In the genomic region with DNA sequence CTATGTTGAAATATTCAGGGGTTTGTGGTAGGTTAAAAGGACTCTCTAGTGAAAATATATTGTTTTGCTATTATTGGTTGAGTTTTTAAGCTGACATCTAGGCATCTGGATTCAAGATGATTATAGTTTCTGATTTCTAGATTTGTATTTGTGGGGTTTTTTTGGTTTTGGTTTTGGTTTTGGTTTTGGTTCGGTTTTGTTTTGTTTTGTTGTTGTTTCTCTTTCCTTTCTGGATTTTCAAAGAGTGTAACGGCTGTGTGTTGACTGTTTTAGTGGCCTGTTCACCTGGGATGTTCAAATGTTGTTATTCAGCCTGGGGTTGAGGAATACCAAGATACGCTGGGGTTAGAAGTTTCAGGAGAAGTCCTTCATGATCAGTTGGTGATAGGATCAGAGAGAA, we compare ENCODE assay signal across 35 mouse cellular contexts. TPM values are rescaled to one million over a fixed set of nuclear protein-coding genes. Genes with fewer than 3 reads are reported as not detected.
A peak's percentile ranks its signal among the peaks of the same experiment; 100 is the strongest.
DNase-seq lines count a peak whose midpoint lies in the region; ATAC-seq and TF ChIP-seq lines count a peak whose summit lies in the region.
"Had no signal": no experiment of that assay in that cellular context is flagged by ENCODE, and none has a peak within 500 bp of the region (broad histone marks: within the 10 kb centered on the region; RNA-seq: fewer than 3 reads in every experiment).

No protein-coding gene starts in this region.

- in situ Hi-C loops in CH12.LX (cut with MboI; ENCODE audit: low pct_ligation_motif_present, low pct_unique_long_range_greater_than_20kb, low sequenced_read_pairs), result no loop called here

- TF ChIP-seq RAD21 in CH12.LX (IDR thresholded peaks at IDR 0.05; ENCODE audit: low read depth, low read length), result no peak

- H3K4me1 ChIP-seq in CH12.LX (ENCODE audit: control insufficient read depth in 1 of 2, insufficient read depth in 2 of 2), result peaks cover 0 to 2% of the 10 kb centered on the region in 2 experiments; a peak in 3 of 4 replicates
- H3K4me1 ChIP-seq: forebrain, embryonic 10.5 days; forebrain, embryonic 13.5 days; heart, embryonic 12.5 days; heart, embryonic 15.5 days; hindbrain, embryonic 10.5 days; hindbrain, embryonic 13.5 days had no signal

- TF ChIP-seq CTCF in CH12.LX (conservative IDR thresholded peaks at IDR 0.05 in 1 of 2, IDR thresholded peaks at IDR 0.05 in 1 of 2; ENCODE audit: low read depth in 2 of 2, low read length in 2 of 2), result no peak

- no peaks in the 10 kb centered on the region for H3K27me3 ChIP-seq in CH12.LX (replicated peaks)
- H3K27me3 ChIP-seq: forebrain, embryonic 13.5 days; heart, embryonic 12.5 days; heart, embryonic 15.5 days; hindbrain, embryonic 13.5 days; Patski had no signal

- no peaks in the 10 kb centered on the region for H3K9me3 ChIP-seq in CH12.LX (replicated peaks; ENCODE audit: low read length)
- H3K9me3 ChIP-seq: forebrain, embryonic 10.5 days; forebrain, embryonic 13.5 days; heart, embryonic 12.5 days; heart, embryonic 15.5 days; hindbrain, embryonic 10.5 days; hindbrain, embryonic 13.5 days had no signal

- TF ChIP-seq POLR2A in CH12.LX (IDR thresholded peaks at IDR 0.05; ENCODE audit: low read depth, low read length), result no peak

- DNase-seq in CD4-positive helper T cell, adult 2 months (ENCODE audit: low read depth, low spot score), result peak; percentile 54
- no peak for DNase-seq in CH12.LX (ENCODE audit: extremely low read depth)
- peak; percentile 70 for DNase-seq in naive thymus-derived CD4-positive, alpha-beta T cell, adult 2 months (ENCODE audit: low read depth)
- DNase-seq in liver, result no peak
- no peak for DNase-seq in cerebellum, postnatal 10 days
- DNase-seq in spleen, postnatal 14 days (ENCODE audit: low spot score in 2 of 2), result no peak
- no peak for DNase-seq in right cerebral cortex, postnatal 25 days
- DNase-seq: adrenal gland, postnatal 14 days; B cell, adult 2 months; cerebellum, adult 11 months; cerebellum, adult 8-10 months; cerebellum, postnatal 14 days; forebrain, postnatal 0 days; gastrocnemius, postnatal 25 days; heart, adult 18-20 months; heart, postnatal 10 days; heart, postnatal 36 days; kidney, adult 2 months had no signal

- TF ChIP-seq EP300 in CH12.LX (IDR thresholded peaks at IDR 0.05; ENCODE audit: low read length), result 0 out of 2 replicates have a peak, but pooled peaks have one; percentile 26

- H3K4me2 ChIP-seq in CH12.LX (ENCODE audit: insufficient read depth, low read depth, poor library complexity, severe bottlenecking), result peak overlapping the region; percentile 19
- H3K4me2 ChIP-seq: forebrain, embryonic 13.5 days; heart, embryonic 12.5 days; heart, embryonic 15.5 days; hindbrain, embryonic 13.5 days had no signal

- peak; percentile 78 for ATAC-seq in activated CD4-positive, CD25-positive, alpha-beta regulatory T cell, adult 4 months
- ATAC-seq: forebrain, embryonic 13.5 days; forebrain, postnatal 0 days; hindbrain, embryonic 16.5 days; intestine, postnatal 0 days; Patski had no signal

- H3K79me2 ChIP-seq in CH12.LX (replicated peaks; ENCODE audit: control insufficient read depth, extremely low read depth, insufficient read depth, poor library complexity, severe bottlenecking), result no peaks in the 10 kb centered on the region

- dilution Hi-C loops in CH12.LX (cut with MboI; ENCODE audit: extremely low pct_ligation_motif_present, extremely low pct_unique_long_range_greater_than_20kb, low sequenced_read_pairs), result no loop called here

- H3K4me3 ChIP-seq in CH12.LX (replicated peaks in 1 of 3; ENCODE audit: low read depth in 2 of 3, low read length in 2 of 3, poor library complexity in 1 of 3), result peak overlapping the region; percentile 22 to 53 (median 29)
- H3K4me3 ChIP-seq: forebrain, embryonic 10.5 days; forebrain, embryonic 13.5 days; heart, embryonic 12.5 days; heart, embryonic 15.5 days; hindbrain, embryonic 10.5 days; hindbrain, embryonic 13.5 days had no signal

- no peak overlapping the region for H3K27ac ChIP-seq in CH12.LX (ENCODE audit: insufficient read depth, low read depth)
- H3K27ac ChIP-seq: forebrain, embryonic 10.5 days; forebrain, embryonic 13.5 days; heart, embryonic 15.5 days; hindbrain, embryonic 10.5 days; hindbrain, embryonic 13.5 days had no signal

- H3K36me3 ChIP-seq in CH12.LX (replicated peaks in 1 of 2; ENCODE audit: control insufficient read depth in 1 of 2, insufficient read depth in 1 of 2, low read length in 1 of 2), result no peaks in the 10 kb centered on the region
- H3K36me3 ChIP-seq: forebrain, embryonic 10.5 days; heart, embryonic 12.5 days; heart, embryonic 15.5 days; hindbrain, embryonic 10.5 days; hindbrain, embryonic 13.5 days had no signal

- H3K9ac ChIP-seq in CH12.LX (ENCODE audit: insufficient read depth, low read depth), result peak overlapping the region; percentile 88
- H3K9ac ChIP-seq: forebrain, embryonic 13.5 days; forebrain, postnatal 0 days; heart, embryonic 12.5 days; heart, embryonic 15.5 days; hindbrain, embryonic 13.5 days had no signal

TF ChIP-seq in CH12.LX, 34 proteins besides CTCF, POLR2A, EP300 and RAD21:
- TF ChIP-seq BHLHE40 (IDR thresholded peaks at IDR 0.05; ENCODE audit: low read depth, low read length) (no peak), ETS1 (conservative IDR thresholded peaks at IDR 0.05; ENCODE audit: low read depth, low read length) (0 out of 2 replicates have a peak, but pooled peaks have one; percentile 27), NRF1 (IDR thresholded peaks at IDR 0.05; ENCODE audit: low read depth, low read length) (no peak), UBTF (IDR thresholded peaks at IDR 0.05; ENCODE audit: low read depth, low read length) (no peak), SIN3A (IDR thresholded peaks at IDR 0.05; ENCODE audit: low read length) (no peak), E2F4 (IDR thresholded peaks at IDR 0.05; ENCODE audit: insufficient replicate concordance, low read depth, low read length) (no peak), CHD1 (IDR thresholded peaks at IDR 0.05; ENCODE audit: low read depth, low read length) (no peak), IRF4 (IDR thresholded peaks at IDR 0.05; ENCODE audit: low read depth, low read length) (0 out of 2 replicates have a peak, but pooled peaks have one; percentile 16), ZNF384 (IDR thresholded peaks at IDR 0.05; ENCODE audit: low read depth, low read length) (no peak), MXI1 (IDR thresholded peaks at IDR 0.05; ENCODE audit: low read depth, low read length) (no peak)

RNA-seq across cellular contexts. Expression of gene Gm5538, which starts 32.2 kb away (rescaled TPM):
- total RNA-seq in CH12.LX (2012; rRNA removed), result not detected in 2 replicates
- total RNA-seq in CH12.LX (2014; rRNA removed), result not detected in 2 replicates
- not detected in 2 replicates for polyA plus RNA-seq in CH12.LX (2012; ENCODE audit: insufficient read length, low read depth)
- polyA plus RNA-seq in activated CD4-positive, CD25-positive, alpha-beta regulatory T cell, adult 4 months (2017; shearing (Covaris generic)), result not detected
- total RNA-seq: adrenal gland, postnatal 14 days; adrenal gland, postnatal 4 days; forebrain, postnatal 0 days; gastrocnemius, adult 8-10 months; gastrocnemius, postnatal 25 days; heart, adult 18-20 months; heart, postnatal 10 days; heart, postnatal 36 days had no signal
- polyA plus RNA-seq: embryonic facial prominence, embryonic 11.5 days; embryonic facial prominence, embryonic 14.5 days; forebrain, embryonic 10.5 days; forebrain, embryonic 13.5 days; forebrain, postnatal 0 days; frontal cortex, adult 2 months; gonadal fat pad, adult 2 months; heart, embryonic 12.5 days; heart, embryonic 15.5 days; hindbrain, embryonic 10.5 days; hindbrain, embryonic 13.5 days; hindbrain, embryonic 16.5 days; intestine, embryonic 14.5 days; intestine, postnatal 0 days; kidney, adult 2 months; Patski had no signal

Comparison
In these comparisons a context has a peak if more than half of its experiments do, and no peak if none do; other contexts are left out.
1. DNase-seq: peak in CD4-positive helper T cell, adult 2 months (single experiment) and naive thymus-derived CD4-positive, alpha-beta T cell, adult 2 months (single experiment); none in CH12.LX (single experiment), liver (single experiment), cerebellum, postnatal 10 days (0 of 2), spleen, postnatal 14 days (0 of 2) and right cerebral cortex, postnatal 25 days (single experiment).